Mouse (Mus musculus) heart, postnatal 0 days (tissue): ENCODE data around the gene Fat3.

Source experiments
- CTCF ChIP-seq: IDR thresholded peaks from 2 replicates; pipeline ENCODE4 v1.5.1; 2016; ENCODE audit warnings: antibody characterized with exemption, control low read depth, low read depth
- EP300 ChIP-seq: IDR thresholded peaks from 2 replicates; pipeline ENCODE4 v1.6.1; 2016; ENCODE audit warnings: antibody characterized with exemption, low read depth

GRCm38 (mm10) chr9:16310305-16310704 is 190.8 kb downstream of the Fat3 start:
- no peak for TF ChIP-seq CTCF
- TF ChIP-seq EP300: no peak
